Mouse (Mus musculus) neural tube, embryonic 10.5 days (tissue): ENCODE measurements around the gene Zic4.
A peak's percentile ranks its signal among the peaks of the same experiment; 100 is the strongest.

Source experiments
- DNase-seq: peaks from one replicate; pipeline ENCODE4 v3.0.0-alpha.2; 2017; ENCODE audit warnings: low spot score; ENCODE audit errors: extremely low spot score

Zic4 gene

DNA sequence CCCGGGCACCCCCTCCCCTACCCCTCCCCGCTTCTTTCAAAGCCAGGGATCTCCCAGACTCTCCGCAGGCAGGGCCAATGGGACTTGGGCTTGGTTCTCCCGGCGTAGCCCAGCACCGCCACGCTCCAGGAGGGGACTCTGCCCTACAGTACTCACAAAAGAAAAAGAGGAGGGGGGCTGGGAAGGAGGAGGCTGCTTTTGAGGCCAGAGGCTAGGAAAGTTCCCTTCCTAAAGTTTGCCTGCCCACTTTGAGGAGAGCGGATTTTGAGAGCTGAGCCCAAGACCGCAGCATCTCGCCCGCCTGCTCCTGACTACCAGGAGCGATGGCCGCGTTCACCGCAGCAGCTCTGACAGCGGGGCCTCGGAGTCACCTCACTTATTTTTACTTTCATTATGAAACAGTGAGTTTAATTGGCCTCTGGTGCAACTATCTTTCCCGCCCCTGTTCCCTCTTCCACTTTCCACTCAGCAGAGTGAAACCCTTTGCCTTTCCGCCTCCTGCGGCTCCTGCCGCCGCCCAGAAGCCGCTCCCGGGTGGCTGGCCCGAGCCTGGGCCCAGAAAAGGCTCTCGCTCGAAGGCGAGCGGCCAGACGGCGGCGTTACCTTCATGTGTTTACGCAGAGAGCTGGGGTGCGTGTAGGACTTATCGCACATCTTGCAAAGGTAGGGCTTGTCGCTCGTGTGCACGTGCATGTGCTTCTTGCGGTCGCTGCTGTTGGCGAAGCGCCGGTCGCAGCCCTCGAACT is at the start of gene Zic4:
Zic4 (plus strand) TSS at position 558 of the 746 bp plus-strand sequence.
- peak; percentile 81 for DNase-seq

DNA sequence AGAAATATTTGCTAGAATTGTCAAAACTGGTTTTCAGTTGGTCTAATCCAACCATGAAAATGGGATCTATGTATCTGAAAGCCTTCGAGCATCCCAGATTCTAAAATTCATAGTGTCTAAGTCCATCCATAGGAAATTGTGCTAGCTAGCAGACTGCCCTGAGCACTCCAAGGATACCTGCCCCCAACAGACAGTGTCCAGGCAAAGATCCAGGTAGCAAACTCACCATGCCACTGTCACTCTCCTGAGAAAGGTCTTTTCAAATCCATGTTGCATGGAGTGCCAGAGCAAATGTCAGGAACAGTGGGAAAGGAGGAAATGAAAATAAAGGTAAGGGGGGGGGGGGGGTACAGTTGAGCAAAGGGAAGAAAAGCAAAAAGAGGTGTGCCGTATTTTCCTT is 14.6 kb upstream of the Zic4 start:
- no peak for DNase-seq

DNA sequence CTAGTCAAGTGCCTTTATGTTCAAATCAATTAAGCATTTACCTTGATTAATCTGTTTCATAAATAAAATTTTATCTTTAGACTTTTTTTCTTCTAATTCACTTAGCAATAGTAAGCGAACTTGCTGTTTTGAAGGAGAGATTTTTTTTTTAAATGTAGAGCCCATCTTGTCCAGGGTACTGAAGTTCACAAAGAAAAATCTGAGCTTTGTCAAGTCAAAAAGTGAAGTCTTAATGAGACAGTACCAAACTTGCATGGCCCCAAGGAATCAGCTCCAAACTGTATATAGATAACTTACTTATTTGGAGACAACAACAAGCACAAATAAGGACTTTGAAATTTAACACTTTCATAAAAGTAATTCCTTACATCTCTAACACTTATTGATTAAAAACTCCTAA is 13.5 kb upstream of the Zic4 start:
- no peak for DNase-seq

DNA sequence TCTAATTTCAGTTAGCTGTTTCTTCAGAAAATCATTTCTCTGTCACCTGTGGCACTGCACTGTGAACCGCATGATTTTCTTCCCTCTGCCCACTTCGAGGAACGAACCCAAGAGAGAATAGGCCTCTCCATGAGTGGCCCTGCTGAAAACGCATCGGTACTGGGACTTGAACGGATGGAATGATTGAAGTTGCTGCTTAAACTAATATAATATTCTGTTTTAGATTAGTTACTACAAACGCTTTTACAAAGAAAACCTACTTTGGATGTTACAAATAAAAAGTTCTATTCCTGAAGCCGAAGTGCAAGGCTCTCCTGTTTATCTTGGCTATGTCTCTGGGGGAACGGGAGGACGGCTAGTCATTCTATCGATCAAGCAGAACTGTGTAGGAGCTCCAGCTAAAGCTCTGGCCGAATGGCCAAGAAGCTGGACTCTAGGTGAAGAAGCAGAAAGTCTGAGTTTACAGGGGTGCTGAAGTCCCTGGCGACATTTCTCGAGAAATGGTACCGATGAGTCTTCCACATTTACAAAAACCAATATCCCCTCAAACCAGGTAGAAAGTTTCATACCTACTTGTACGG is 11.9 kb upstream of the Zic4 start:
- DNase-seq: peak; percentile 55

DNA sequence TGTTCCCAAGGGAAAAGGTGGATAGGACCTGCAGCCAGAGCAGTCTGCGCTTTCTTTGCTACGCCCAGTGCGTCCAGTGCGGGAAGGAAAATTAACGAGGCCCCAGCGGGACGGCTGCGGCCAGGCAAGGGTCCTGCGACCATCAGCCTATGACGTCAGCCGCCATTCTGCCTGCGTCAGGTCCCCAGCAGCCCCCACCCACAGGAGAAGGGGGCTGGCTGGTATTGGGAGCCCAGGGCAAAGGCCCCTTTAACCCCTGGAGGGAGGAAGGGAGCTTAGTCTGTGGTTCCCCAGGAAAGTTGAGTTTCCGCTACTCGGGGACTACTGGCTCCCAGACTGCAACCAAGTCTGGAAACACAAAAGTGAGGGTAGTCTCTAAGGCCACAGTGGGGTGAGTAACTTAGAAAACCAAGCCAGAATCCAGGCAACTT is 11.3 kb upstream of the Zic4 start:
- peak; percentile 62 for DNase-seq

DNA sequence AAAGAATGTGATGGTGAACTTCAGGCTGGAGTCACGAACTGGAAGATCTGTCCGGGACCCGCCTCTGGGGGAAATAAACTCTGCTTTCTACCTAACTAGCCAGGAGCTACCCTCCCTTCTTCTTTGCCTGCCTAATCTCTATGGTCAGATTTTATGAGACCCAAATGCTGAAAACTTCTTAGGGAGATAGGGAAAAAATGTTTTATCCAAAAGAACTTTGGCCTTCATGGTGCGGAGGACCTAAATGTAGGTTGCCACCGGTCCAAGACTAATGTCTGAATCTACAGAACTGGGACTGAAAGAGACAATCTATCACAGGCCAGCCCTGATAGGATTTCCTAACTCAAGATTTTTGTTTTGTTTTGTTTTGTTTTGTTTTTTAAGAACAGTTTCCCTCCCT is 10.9 kb upstream of the Zic4 start:
- DNase-seq: no peak

- peak; percentile 64 for DNase-seq
Observed at GRCm38 (mm10) chr9:91351961-91352411, 10.2 kb upstream of the Zic4 start.

GRCm38 (mm10) chr9:91352786-91353185 is 9.4 kb upstream of the Zic4 start:
- peak; percentile 70 for DNase-seq

DNA sequence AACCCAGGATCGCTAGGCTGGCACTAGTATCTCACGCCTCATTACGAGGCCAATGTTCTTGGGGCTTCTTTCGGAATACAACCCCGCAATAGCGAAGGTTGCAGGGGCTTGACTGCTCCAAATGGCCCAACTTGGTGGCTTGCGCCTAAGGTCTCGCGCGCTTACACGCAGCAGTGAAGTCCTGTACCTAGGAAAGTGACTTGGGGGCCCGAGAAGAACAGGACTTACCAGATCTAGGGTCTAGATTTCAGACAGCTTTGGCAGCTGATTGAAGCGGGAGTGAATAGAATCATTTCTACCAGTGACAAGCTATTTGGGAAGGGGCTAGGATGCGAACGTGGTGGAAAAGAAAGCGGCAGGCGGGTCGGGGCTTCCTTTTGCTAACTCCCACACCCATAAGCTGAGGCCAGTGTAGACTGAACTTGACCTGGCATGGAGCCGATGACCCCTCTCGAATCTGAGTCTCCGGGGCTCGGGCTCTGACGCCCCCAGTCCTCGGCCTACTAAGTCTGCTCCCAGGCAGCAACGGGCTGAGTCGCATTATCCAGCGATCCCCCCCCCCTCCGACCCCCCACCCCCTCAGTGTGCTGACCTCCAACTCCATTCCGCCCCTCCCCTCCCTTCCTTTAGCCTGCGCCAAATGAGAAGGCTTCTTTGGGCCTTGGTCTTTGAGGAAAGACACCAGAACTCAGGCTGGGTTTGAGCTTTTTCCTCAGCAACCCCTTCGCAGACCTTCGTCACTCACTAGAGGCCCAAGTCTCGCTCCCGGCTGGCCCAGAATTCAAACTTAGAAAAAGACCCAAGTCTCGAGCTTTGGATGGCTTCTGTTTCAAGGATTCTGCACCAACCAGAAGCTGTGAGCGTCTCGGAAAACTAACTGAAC is 8.4 kb upstream of the Zic4 start:
- DNase-seq: peak; percentile 66

- DNase-seq: peak; percentile 62
Observed at GRCm38 (mm10) chr9:91354434-91355269, 7.6 kb upstream of the Zic4 start.

DNA sequence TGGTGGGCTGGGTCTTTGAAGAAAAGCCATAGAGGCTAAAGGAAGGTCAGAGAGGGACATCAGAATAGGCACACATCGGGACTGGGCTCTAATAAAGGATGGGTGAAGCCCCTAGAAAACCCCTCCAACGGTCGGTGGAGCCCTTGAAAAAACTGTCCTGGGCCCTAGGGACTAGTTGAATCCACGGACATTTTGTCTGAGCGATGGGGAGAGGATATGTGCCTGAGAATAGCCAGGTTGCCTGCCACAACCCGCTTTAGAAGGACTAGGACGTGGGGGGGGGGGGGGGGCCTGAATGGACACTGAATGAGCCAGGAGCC is 7.0 kb upstream of the Zic4 start:
- DNase-seq: no peak

DNA sequence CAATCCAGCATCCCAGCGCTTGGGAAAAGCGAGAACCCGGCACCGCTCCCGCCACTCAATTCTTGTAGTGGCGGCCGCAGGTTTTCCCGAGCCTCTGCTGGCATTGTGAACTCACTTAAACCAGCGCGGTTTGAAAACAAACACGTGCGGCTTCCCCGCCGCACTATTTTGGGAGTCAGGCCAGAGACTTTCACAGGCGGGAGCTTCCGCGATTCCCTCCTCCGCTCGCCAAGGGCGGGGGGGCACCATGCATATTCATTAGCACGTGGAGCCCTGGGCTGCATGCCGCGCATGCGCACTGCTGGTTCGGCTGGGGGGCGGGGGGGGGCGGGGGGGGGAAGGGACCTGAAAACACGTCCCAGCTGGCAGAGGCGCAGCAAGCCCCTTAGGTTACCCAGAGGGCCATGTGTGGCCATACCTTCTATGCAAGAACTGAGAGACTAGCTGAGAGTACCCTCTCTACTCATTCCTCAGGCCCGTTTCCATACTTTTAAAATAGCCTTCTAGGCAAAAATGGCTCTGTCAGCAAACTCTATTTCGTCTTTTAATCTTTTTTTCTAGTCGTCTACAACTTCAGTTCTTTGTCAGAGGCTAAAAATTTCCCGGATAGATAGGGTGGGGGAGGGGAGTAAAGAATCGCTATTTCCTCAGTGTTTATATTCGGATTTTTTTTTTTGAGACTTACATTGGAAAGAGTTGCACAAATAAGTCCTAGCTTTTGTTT is 6.4 kb upstream of the Zic4 start:
- DNase-seq: peak; percentile 86

DNA sequence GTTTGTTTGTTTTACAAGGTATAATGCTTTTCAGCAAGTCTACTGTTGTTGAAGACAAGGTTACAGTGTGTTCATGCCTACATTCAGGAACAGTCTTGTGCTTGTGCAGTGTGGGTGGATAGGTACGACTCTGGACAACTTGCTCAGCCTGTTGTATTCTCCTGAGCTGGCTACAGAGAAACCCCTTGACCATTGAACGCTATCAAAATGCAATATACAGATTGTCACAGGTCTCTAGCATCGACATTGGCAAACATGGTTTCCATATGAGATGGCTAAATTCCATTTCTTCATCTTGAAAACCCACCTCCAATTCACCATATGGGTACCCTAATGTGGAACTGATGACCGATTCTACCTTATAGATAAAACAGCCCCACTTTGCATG is 5.9 kb upstream of the Zic4 start:
- DNase-seq: no peak

- DNase-seq: no peak
Observed at GRCm38 (mm10) chr9:91357321-91357720, 4.9 kb upstream of the Zic4 start.

DNA sequence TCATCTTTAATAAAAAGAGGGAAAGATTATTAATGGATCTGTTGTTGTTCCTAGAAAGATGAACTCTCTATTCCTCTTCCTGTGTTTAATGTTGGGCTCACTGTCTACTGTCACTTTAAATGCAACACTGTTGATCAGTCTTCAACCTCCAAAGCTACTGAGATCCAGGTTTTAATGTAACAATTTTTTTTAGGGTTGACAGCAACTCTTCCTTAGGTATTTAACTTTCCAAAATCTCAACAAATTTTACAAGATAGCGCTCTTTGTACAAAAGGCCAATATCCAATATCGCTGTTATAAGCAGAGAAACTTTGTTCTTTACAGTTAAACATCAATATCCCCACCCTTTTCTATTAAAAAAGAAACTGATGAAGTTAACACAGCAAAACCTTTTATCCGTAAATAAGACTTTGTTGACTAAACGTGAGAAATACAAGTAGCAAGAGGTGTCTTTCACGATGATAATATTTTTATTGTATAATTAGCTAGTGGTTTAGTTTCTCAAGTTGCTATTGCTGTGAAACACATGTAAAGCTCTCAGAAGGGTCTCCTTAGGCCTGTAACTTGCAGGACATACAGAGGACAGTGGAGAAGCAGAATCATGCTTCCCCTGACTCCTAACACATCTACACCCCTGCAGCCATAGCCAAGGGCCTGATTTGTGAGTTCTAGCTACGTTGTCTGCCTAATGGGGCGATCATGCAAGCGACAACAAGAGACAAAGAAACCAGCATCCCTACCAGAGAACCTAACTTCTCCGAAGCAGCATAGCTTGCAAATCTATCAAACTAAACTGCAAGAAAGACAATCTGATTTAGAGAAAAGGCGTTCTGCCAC is 3.1 kb upstream of the Zic4 start:
- DNase-seq: peak; percentile 53

GRCm38 (mm10) chr9:91360151-91361032 is 1.8 kb upstream of the Zic4 start:
- no peak for DNase-seq

DNA sequence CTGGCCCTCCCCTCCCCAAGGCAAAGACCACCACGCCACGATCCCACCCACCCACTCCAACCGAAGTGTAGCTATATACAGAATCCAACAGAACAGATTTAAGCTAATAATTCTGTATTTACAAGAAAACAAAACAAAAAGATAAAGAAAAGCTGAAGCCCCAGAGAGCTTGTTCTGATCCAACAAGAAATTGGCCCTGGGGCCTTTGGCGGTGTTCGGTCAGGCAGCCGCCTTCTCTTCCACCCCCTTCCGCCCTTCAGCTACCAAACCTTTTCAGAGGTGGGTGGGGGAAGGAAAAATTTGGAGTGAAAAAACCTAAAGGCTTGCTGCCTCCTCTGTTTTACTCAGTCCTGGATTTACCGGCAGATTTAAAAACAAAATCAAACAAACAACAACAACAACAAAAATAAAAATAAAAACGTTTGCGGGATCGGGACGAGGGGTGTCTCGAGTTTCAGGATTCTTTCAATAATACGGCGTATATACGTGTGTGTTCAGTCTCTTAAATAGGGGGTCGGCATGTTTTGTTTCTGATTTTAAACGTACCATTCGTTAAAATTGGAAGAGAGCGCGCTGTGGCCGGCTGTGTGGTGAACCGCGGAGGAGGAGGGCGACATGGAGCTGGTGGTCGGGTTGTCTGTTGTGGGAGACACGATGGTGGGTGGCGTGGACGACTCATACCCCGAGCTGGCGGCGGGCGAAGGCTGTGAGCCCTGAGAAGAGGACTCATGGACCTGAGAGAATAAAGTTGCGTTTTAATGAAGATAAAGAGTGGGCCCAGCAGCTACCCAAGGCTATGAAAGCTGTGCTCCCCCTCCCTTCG is 969 bp upstream of the Zic4 start:
- DNase-seq: peak; percentile 54
